Comparison of ENCODE assay signal across 35 mouse cellular contexts in genomic region chr10:43376749-43377148, GRCm38 (mm10).
"Had no signal": no experiment of that assay in that cellular context is flagged by ENCODE, and none has a peak within 500 bp of the region (broad histone marks: within the 10 kb centered on the region; RNA-seq: fewer than 3 reads in every experiment).

No protein-coding gene starts in this region.

- H3K4me1 ChIP-seq: hindbrain, embryonic 10.5 days had no signal

- H3K36me3 ChIP-seq: heart, embryonic 12.5 days; heart, embryonic 13.5 days; heart, embryonic 15.5 days; hindbrain, embryonic 12.5 days; hindbrain, embryonic 13.5 days; hindbrain, embryonic 15.5 days; intestine, embryonic 15.5 days had no signal

- H3K4me3 ChIP-seq: heart, embryonic 10.5 days; heart, embryonic 12.5 days; heart, embryonic 13.5 days; heart, embryonic 15.5 days; hindbrain, embryonic 10.5 days; hindbrain, embryonic 12.5 days; hindbrain, embryonic 13.5 days; hindbrain, embryonic 15.5 days; intestine, embryonic 15.5 days; kidney, embryonic 15.5 days; layer of hippocampus, adult 2 months; left cerebral cortex, adult 2 months had no signal

- H3K9me3 ChIP-seq: heart, embryonic 10.5 days; heart, embryonic 12.5 days; heart, embryonic 13.5 days; heart, embryonic 15.5 days; hindbrain, embryonic 10.5 days; hindbrain, embryonic 12.5 days; hindbrain, embryonic 13.5 days; hindbrain, embryonic 15.5 days; intestine, embryonic 15.5 days; kidney, embryonic 15.5 days had no signal

- H3K4me2 ChIP-seq: heart, embryonic 11.5 days; heart, embryonic 12.5 days; heart, embryonic 13.5 days; heart, embryonic 15.5 days; hindbrain, embryonic 12.5 days; hindbrain, embryonic 13.5 days; hindbrain, embryonic 14.5 days; hindbrain, embryonic 15.5 days; intestine, embryonic 15.5 days; kidney, embryonic 15.5 days had no signal

- H3K27me3 ChIP-seq: heart, embryonic 12.5 days; heart, embryonic 13.5 days; heart, embryonic 15.5 days; hindbrain, embryonic 12.5 days; hindbrain, embryonic 13.5 days; hindbrain, embryonic 15.5 days; intestine, embryonic 15.5 days; kidney, embryonic 15.5 days had no signal

- ATAC-seq: hindbrain, embryonic 16.5 days; hindbrain, postnatal 0 days; inflammation-experienced regulatory T-cells, adult 6 months; intestine, embryonic 15.5 days; intestine, embryonic 16.5 days had no signal

- H3K27ac ChIP-seq: heart, embryonic 10.5 days; heart, embryonic 13.5 days; heart, embryonic 15.5 days; hindbrain, embryonic 10.5 days; hindbrain, embryonic 12.5 days; hindbrain, embryonic 13.5 days; hindbrain, embryonic 14.5 days; hindbrain, embryonic 15.5 days; hindbrain, postnatal 0 days; intestine, embryonic 15.5 days; kidney, embryonic 15.5 days; kidney, postnatal 0 days; layer of hippocampus, adult 2 months; left cerebral cortex, adult 2 months had no signal

- H3K9ac ChIP-seq: heart, embryonic 12.5 days; heart, embryonic 13.5 days; heart, embryonic 15.5 days; hindbrain, embryonic 12.5 days; hindbrain, embryonic 13.5 days; hindbrain, embryonic 14.5 days; hindbrain, embryonic 15.5 days; intestine, embryonic 15.5 days; kidney, embryonic 15.5 days had no signal

- DNase-seq: heart, postnatal 10 days; heart, postnatal 14 days; heart, postnatal 36 days; heart, postnatal 4 days; kidney, adult 11 months; kidney, adult 18-20 months; kidney, adult 2 months; kidney, adult 8-10 months; kidney, adult 9 months; kidney, postnatal 10 days; kidney, postnatal 14 days; kidney, postnatal 25 days; kidney, postnatal 36 days; kidney, postnatal 4 days; layer of hippocampus, adult 9-11 months; layer of hippocampus, postnatal 36 days had no signal
